Mouse (Mus musculus) heart, adult 11 months (tissue): ENCODE results near the gene Rdh8.
"Not testable (repeated sequence)": the region's sequence is repeated elsewhere in the genome, so short reads cannot be mapped to it uniquely, and the experiment has no call there.

Experiments used
- DNase-seq: peaks from one replicate; pipeline ENCODE4 v3.0.0; 2022

Gene Rdh8

DNA sequence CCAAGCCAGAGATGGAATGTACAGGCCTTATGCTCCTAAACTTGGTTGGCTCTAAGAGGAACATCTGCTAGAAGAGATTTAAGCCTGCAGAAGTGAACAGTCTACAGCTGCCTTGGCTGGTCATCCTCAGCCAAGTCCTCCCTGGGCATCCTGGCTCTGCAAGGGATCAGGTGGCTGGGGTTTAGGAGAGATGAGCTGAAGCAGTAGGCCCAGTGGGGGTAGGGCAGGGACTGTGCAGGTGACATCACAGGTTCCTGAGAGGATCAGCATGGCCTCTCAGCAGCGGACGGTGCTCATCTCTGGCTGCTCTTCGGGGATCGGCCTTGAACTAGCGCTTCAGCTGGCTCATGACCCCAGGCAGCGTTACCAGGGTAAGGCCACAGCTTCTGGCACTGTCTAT lies at the start of gene Rdh8:
Gene Rdh8 (plus strand): TSS at position 268 of the 400 bp plus-strand sequence.
- no peak for DNase-seq

GRCm38 (mm10) chr9:20781286-20781685 lies 37.0 kb upstream of the Rdh8 start:
- DNase-seq: no peak

GRCm38 (mm10) chr9:20785055-20785454 lies 33.2 kb upstream of the Rdh8 start:
- no peak for DNase-seq

DNA sequence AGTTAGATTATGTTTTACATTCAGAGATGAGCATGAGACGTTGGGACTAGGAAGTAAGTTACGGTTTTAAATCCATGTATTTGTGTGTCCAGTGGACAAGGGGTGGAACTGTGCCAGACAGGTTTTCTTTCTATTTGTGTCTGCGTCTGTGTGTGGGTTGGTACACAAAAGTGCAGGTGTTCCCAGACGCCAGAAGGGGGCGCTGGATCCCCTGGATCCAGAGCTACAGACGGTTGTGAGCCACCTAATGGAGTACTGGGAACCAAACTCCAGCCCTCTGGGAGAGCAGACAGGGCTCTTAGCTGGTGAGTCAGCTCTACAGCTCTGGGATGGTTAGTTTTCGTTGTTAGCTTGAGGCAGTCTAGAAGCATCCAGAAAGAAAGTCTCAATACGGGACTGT lies 30.3 kb upstream of the Rdh8 start:
- no peak for DNase-seq

DNA sequence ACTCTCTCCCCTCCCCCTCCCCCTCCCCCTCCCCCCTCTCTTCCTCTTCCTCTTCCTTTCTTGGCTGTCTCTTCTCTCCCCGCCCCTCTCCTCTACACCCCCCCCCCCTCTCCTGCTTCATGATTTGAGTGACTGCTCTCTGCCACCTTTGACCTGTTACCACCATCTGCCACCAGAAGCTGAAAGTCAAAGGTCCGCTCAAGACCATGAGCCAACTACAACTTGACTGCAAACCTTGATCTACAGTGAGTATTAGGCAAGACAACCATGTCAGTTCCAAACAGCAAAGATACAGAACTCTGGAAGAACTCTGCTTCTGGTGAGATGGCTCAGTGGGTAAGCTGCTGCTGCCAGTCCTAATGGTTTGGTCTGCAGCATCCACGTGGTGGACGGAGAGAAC lies 28.7 kb upstream of the Rdh8 start:
- no peak for DNase-seq

DNA sequence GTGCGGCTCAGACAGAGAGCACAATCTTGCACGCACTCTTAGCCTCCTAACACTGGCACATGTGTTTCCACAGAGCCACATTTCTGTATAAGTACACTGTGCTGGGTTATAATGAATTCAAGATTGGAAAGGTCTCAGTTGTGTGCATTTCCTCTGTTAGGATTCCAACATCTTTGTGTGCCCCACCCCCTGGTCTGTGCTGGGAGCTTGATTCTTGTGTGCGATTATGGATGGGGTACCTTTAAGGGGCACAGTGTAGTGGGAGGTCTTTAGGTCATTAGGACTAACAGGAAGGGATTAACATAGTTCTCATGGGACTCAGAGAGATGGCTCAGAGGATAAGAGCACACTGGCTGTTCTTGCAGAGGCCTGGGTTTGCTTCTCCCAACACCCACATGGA lies 28.0 kb upstream of the Rdh8 start:
- no peak for DNase-seq

DNA sequence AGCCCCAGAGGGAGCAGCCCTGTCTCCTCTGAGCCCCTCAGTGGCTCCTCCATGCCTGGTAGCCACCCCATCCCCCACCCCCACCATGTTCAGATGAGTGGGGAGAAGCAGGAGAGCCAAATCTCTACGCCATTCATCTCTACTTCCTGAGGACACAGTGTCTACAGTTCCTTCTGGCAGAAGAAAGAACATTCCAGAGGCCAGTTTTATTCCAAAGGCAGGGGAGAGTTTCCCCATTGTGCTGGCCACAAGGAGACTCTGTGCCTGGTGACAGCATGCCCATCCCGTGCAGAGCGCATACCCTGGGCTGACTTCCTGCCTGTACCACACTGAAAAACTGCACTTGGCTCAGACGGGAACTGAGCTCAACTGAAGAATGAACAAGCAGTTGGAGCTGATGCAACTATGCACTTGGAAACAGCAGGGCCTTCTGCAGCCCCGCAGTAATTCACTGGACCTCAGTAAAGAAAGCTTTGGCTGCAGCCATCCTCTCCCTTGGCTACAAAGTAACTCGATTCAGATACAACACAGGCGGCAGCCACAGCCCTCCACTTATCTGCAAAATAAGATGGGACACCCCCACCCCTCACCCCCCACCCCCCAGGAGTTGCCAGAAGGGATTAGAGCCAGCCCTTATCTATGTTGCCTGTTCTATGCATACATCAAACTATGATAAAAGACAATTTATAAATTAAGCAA lies 24.0 kb upstream of the Rdh8 start:
- DNase-seq: peak; percentile 99

GRCm38 (mm10) chr9:20804266-20805158 lies 13.8 kb upstream of the Rdh8 start:
- DNase-seq: peak; percentile 95

DNA sequence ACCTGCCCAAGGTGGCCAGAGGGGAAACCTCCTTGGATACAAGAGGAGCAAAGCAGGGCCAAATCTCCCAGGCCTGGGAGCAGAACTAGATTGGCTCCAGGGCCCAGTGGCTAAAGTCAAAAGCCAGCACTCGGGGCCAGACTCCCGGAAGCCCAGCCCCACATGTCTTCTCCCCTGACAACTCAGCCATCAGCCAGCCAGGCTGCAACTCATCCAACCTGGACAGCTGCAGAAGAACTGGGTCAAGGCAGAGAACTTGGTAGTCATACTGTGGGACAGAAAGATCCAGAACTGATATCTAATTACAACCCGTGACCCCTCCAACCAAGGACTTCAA lies 13.2 kb upstream of the Rdh8 start:
- peak; percentile 97 for DNase-seq

DNA sequence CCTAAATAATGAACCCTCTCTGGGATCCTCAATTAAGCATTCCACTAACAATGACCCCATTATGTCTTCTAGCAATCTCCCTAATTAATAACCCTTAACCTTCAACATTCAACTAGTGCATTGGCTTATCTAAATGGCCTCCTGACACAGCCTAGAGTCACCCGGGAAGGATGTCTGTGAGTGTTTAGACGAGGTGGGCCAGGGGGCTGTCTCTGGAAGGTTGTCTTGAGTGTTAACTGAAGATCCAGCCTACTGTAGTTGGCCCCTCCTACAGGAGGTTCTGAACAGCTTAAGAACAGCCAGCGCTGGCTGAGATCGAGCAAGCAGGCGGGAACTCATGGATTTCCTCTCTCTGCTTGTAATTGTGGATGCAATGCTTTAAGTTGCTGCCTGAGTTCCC lies 12.6 kb upstream of the Rdh8 start:
- DNase-seq: no peak

GRCm38 (mm10) chr9:20810271-20810670 lies 8.0 kb upstream of the Rdh8 start:
- DNase-seq: peak; percentile 95

DNA sequence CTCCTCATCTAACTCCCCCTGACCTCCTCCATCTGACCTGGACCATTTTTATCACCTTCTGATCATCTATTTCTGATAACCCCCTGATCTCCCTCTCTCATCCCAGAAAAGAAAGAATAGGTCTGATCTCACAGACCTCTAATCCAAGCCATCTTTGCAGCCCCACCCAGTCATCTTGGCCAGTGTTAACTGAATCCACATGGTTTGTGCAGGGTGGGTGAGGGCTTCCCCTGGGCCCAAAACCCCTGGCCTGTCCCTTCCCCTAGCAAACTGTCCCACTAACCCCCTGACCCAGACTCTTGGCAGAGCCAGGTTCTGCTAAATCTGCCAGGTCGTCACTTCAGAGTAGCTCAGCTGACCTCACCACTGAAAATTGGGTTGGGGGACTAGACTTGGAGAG lies 7.5 kb upstream of the Rdh8 start:
- no peak for DNase-seq

- DNase-seq: peak; percentile 96
These were observed 5.6 kb upstream of the Rdh8 start for GRCm38 (mm10) chr9:20812537-20813271.

GRCm38 (mm10) chr9:20814521-20815272 lies 3.6 kb upstream of the Rdh8 start, which contains the start of gene Col5a3:
Col5a3 (minus strand) TSS chr9:20815067.
- peak; percentile 99 for DNase-seq

DNA sequence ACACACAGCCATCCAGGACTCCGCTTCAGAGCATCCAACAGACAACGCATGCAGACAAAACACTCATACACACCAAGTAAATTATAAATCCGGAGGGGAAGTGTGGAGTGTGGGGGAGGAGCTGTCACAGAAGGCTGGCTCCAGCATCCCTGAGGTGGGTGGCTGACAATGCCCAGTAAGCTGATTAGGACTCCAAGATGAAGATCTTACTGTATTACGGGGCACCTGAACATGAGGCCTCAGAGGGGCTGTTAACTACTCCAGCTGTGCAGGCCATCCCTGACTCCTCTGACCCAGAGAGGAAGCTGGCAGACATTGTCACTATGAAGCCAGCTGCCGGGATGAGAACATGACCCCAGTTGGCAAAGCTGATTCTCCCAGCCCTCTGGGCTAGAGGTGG lies 1.7 kb downstream of the Rdh8 start:
- DNase-seq: no peak

GRCm38 (mm10) chr9:20822821-20823220 lies 4.5 kb downstream of the Rdh8 start:
- no peak for DNase-seq

DNA sequence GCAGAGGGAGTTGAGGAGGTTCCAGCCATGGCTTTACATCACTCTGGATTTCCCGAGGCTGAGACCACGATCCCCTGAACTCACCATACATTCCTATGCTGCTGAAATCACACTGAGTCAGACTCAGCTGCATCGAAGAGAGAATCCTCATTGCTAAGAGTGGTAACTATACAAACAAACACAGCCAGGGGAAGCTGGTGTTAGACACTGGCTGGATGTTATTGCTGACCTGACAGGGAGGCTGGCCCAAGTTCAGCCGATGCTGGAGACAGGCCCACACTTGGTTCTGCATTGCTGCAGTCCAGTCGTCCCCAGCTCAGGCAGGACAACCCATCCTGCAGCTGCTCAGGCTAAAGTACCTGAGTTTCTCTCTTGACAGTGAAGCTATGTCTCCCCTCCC lies 7.5 kb downstream of the Rdh8 start:
- DNase-seq: no peak

- DNase-seq: no peak
These were observed 9.8 kb downstream of the Rdh8 start for GRCm38 (mm10) chr9:20828127-20828526.

- DNase-seq: peak; percentile 99
These were observed 12.8 kb downstream of the Rdh8 start for GRCm38 (mm10) chr9:20830901-20831643.

GRCm38 (mm10) chr9:20834881-20835280 lies 16.6 kb downstream of the Rdh8 start:
- no peak for DNase-seq

- DNase-seq: not testable (repeated sequence)
These were observed 17.2 kb downstream of the Rdh8 start for GRCm38 (mm10) chr9:20835431-20835954.
